Mouse (Mus musculus): Measurements from ENCODE around the gene Agpat2. TPM values are rescaled to one million over a fixed set of nuclear protein-coding genes. Genes with fewer than 3 reads are reported as not detected.

Gene Agpat2
- total RNA-seq, 2 experiments from 2014 or later, result 37.0 to 43.6 TPM

GRCm38 (mm10) chr2:26579714-26580113 lies 24.5 kb downstream of the Agpat2 start, which contains the start of gene Egfl7:
Gene Egfl7 (plus strand): TSS chr2:26580014.
- ATAC-seq (ENCODE audit: poor library complexity, severe bottlenecking), result no peak

- ATAC-seq (ENCODE audit: poor library complexity, severe bottlenecking), result peak; percentile 48
These were observed 25.8 kb downstream of the Agpat2 start for GRCm38 (mm10) chr2:26578369-26578768.

GRCm38 (mm10) chr2:26576462-26576861 lies 27.8 kb downstream of the Agpat2 start:
- ATAC-seq (ENCODE audit: poor library complexity, severe bottlenecking), result no peak

GRCm38 (mm10) chr2:26575865-26576264 lies 28.4 kb downstream of the Agpat2 start:
- ATAC-seq (ENCODE audit: poor library complexity, severe bottlenecking), result no peak

- ATAC-seq (ENCODE audit: poor library complexity, severe bottlenecking), result no peak
These were observed 28.8 kb downstream of the Agpat2 start for GRCm38 (mm10) chr2:26575378-26575777.

- no peak for ATAC-seq (ENCODE audit: poor library complexity, severe bottlenecking)
These were observed 29.4 kb downstream of the Agpat2 start for GRCm38 (mm10) chr2:26574862-26575261.

- ATAC-seq (ENCODE audit: poor library complexity, severe bottlenecking), result no peak
These were observed 30.4 kb downstream of the Agpat2 start for GRCm38 (mm10) chr2:26573807-26574206.

- no peak for ATAC-seq (ENCODE audit: poor library complexity, severe bottlenecking)
These were observed 30.8 kb downstream of the Agpat2 start for GRCm38 (mm10) chr2:26573396-26573795.

GRCm38 (mm10) chr2:26571826-26572225 lies 32.4 kb downstream of the Agpat2 start:
- ATAC-seq (ENCODE audit: poor library complexity, severe bottlenecking), result no peak

- no peak for ATAC-seq (ENCODE audit: poor library complexity, severe bottlenecking)
These were observed 32.8 kb downstream of the Agpat2 start for GRCm38 (mm10) chr2:26571400-26571799.

- 0 out of 2 replicates have a peak, but pooled peaks have one; percentile 13 for ATAC-seq (ENCODE audit: poor library complexity, severe bottlenecking)
These were observed 34.2 kb downstream of the Agpat2 start for GRCm38 (mm10) chr2:26570034-26570433.

- ATAC-seq (ENCODE audit: poor library complexity, severe bottlenecking), result peak; percentile 95
These were observed 38.0 kb downstream of the Agpat2 start for GRCm38 (mm10) chr2:26566221-26566620.

- peak; percentile 70 for ATAC-seq (ENCODE audit: poor library complexity, severe bottlenecking)
These were observed 42.7 kb downstream of the Agpat2 start for GRCm38 (mm10) chr2:26561351-26562016.

- no peak for ATAC-seq (ENCODE audit: poor library complexity, severe bottlenecking)
These were observed 43.7 kb downstream of the Agpat2 start for GRCm38 (mm10) chr2:26560506-26560905.

GRCm38 (mm10) chr2:26556535-26556993 lies 47.7 kb downstream of the Agpat2 start:
- ATAC-seq (ENCODE audit: poor library complexity, severe bottlenecking), result no peak

- ATAC-seq (ENCODE audit: poor library complexity, severe bottlenecking), result no peak
These were observed 49.1 kb downstream of the Agpat2 start for GRCm38 (mm10) chr2:26555076-26555475.

GRCm38 (mm10) chr2:26553904-26554303 lies 50.3 kb downstream of the Agpat2 start:
- no peak for ATAC-seq (ENCODE audit: poor library complexity, severe bottlenecking)

- peak; percentile 19; the same call in 1 of the 2 replicates for ATAC-seq (ENCODE audit: poor library complexity, severe bottlenecking)
These were observed 52.2 kb downstream of the Agpat2 start for GRCm38 (mm10) chr2:26552066-26552465.

- peak; percentile 46 for ATAC-seq (ENCODE audit: poor library complexity, severe bottlenecking)
These were observed 52.8 kb downstream of the Agpat2 start for GRCm38 (mm10) chr2:26551446-26551845.

- ATAC-seq (ENCODE audit: poor library complexity, severe bottlenecking), result no peak
These were observed 53.4 kb downstream of the Agpat2 start for GRCm38 (mm10) chr2:26550777-26551176.

- no peak for ATAC-seq (ENCODE audit: poor library complexity, severe bottlenecking)
These were observed 54.0 kb downstream of the Agpat2 start for GRCm38 (mm10) chr2:26550205-26550604.

- ATAC-seq (ENCODE audit: poor library complexity, severe bottlenecking), result peak; percentile 83
These were observed 54.4 kb downstream of the Agpat2 start for GRCm38 (mm10) chr2:26549801-26550200.

GRCm38 (mm10) chr2:26547481-26547880 lies 56.7 kb downstream of the Agpat2 start:
- no peak for ATAC-seq (ENCODE audit: poor library complexity, severe bottlenecking)
